Mouse (Mus musculus) kidney, adult 2 months (tissue): Measurements from ENCODE around the gene Nkd1. TPM values are rescaled to one million over a fixed set of nuclear protein-coding genes. Genes with fewer than 3 reads are reported as not detected.

ENCODE experiments used
- DNase-seq: peaks from one replicate; pipeline ENCODE4 v3.0.0; 2021
- H3K27ac ChIP-seq: fragments of 200-500 bp; 2 replicates; pipeline ENCODE4 v1.5.1; 2012; ENCODE audit warnings: low read depth, low read length, control low read depth, inconsistent platforms; ENCODE audit not compliant: insufficient read depth
- H3K27me3 ChIP-seq: fragments of 200-500 bp; replicated peaks from 2 replicates; pipeline ENCODE4 v1.6.1; 2012; ENCODE audit warnings: mild to moderate bottlenecking, moderate library complexity, low read length, inconsistent platforms; ENCODE audit not compliant: control insufficient read depth, insufficient read depth
- H3K36me3 ChIP-seq: fragments of 200-500 bp; 2 replicates; pipeline ENCODE4 v1.6.1; 2012; ENCODE audit warnings: mild to moderate bottlenecking, moderate library complexity, low read length, inconsistent platforms; ENCODE audit not compliant: control insufficient read depth, insufficient read depth
- H3K4me1 ChIP-seq: fragments of 200-500 bp; 2 replicates; pipeline ENCODE4 v1.6.1; 2011; ENCODE audit warnings: low read length; ENCODE audit not compliant: control insufficient read depth, insufficient read depth
- H3K4me3 ChIP-seq: fragments of 200-500 bp; 2 replicates; pipeline ENCODE4 v1.5.1; 2011; ENCODE audit warnings: mild to moderate bottlenecking, low read depth, low read length, control low read depth; ENCODE audit not compliant: insufficient read depth
- CTCF ChIP-seq: fragments of 200-500 bp; conservative IDR thresholded peaks from 2 replicates; pipeline ENCODE4 v1.5.1; 2011; ENCODE audit warnings: low read depth, mild to moderate bottlenecking, control low read depth, low read length, moderate library complexity, mixed read lengths; ENCODE audit not compliant: insufficient read depth, insufficient read length
- POLR2A ChIP-seq: fragments of 200-500 bp; IDR thresholded peaks from one replicate; pipeline ENCODE4 v1.6.1; 2011; ENCODE audit warnings: low read depth, low read length, control low read depth
- WGBS: fragments of 180-500 bp; shearing (Covaris S2); methylation state at CpG from one replicate; pipeline ENCODE4 v1.1.7; 2018; 5-methylcytosine and 5-hydroxymethylcytosine counted together
- polyA plus RNA-seq: library from polyadenylated mRNA; depleted of rRNA; stranded (reverse); fragments of >200 nt; gene quantifications from 2 replicates; pipeline ENCODE4 v1.2.3, GENCODE M21; 2012; rRNA removed

Gene Nkd1
- 8.6 and 9.6 TPM in 2 replicates for polyA plus RNA-seq

- Histone ChIP-seq H3K4me1 (no peaks in the 10 kb centered on the region), H3K4me3 (peak within 1 kb of the TSS; percentile 63), H3K36me3 (no peaks in the 10 kb centered on the region), H3K27me3 (0 out of 2 replicates have a peak, but pooled peaks cover 4% of the 10 kb centered on the region), H3K27ac (no peak within 1 kb of the TSS)
- WGBS = under 1% methylated on average over 67 of the region's 67 CpGs
- peak; percentile 79 for DNase-seq
- TF ChIP-seq CTCF (no peak; the same call in 1 of the 2 replicates), POLR2A (no peak)
These were observed at the start of gene Nkd1 for GRCm38 (mm10) chr8:88520985-88521527. Nkd1 (plus strand) TSS chr8:88521354.

- TF ChIP-seq POLR2A (no peak), CTCF (no peak)
- WGBS = 86% methylated on average over 4 of the region's 4 CpGs
- H3K36me3 ChIP-seq = no peaks in the 10 kb centered on the region
- no peak overlapping the region for H3K27ac ChIP-seq
- DNase-seq = no peak
- H3K4me1 ChIP-seq = no peaks in the 10 kb centered on the region
- H3K27me3 ChIP-seq = no peaks in the 10 kb centered on the region
- H3K4me3 ChIP-seq = no peak overlapping the region
These were observed 39.9 kb upstream of the Nkd1 start for GRCm38 (mm10) chr8:88481290-88481689.

DNA sequence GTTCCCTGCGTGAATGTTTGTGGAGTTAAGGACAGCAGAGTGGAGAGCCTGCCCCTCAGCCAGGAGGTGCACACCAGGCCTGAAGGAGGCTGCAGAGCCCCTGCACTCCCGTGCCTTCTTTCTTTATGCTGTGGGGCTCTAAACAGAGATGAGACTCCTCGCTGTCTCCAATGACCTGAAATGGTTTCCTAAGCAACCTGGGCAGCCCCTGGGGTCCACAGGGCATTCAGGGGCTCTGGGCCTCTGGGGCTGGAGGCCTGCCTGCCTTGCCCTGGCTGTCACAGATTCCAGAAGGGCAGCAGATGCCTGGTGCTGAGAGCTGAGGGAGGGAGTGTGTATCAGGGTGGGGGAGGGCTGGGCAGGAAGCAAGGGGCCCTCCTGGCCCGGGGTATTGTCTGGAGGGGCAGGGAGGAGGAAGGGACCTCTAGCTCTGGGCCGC is 32.7 kb upstream of the Nkd1 start:
- H3K27ac ChIP-seq = no peak overlapping the region
- TF ChIP-seq CTCF (no peak), POLR2A (no peak)
- WGBS = 22% methylated on average over 5 of the region's 5 CpGs
- no peak overlapping the region for H3K4me3 ChIP-seq
- DNase-seq = no peak
- H3K4me1 ChIP-seq = no peaks in the 10 kb centered on the region
- no peaks in the 10 kb centered on the region for H3K36me3 ChIP-seq
- no peaks in the 10 kb centered on the region for H3K27me3 ChIP-seq

DNA sequence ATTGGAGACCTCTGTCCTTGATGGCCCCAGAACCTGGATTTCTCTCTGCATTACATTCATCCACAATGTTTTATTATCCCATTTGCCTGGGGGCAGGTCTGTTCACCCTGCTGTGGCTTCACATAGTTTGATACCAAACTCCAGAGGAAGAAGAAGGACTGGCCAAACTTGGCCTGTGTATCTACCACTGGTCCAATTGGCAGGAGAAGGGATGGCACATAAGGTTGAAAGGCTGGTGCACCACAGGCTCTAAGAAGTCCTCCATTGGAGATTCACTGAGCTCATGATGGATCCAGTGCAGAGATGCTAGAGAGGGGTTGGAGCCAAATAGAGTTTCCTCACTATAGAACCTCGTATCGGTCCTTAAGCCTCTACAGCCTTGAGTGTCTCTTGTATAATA is 27.1 kb upstream of the Nkd1 start:
- Histone ChIP-seq H3K27ac (no peak overlapping the region), H3K4me3 (no peak overlapping the region), H3K27me3 (no peaks in the 10 kb centered on the region), H3K4me1 (no peaks in the 10 kb centered on the region), H3K36me3 (no peaks in the 10 kb centered on the region)
- WGBS = 95% methylated on average over 2 of the region's 2 CpGs
- DNase-seq = no peak
- no peak for TF ChIP-seq POLR2A
- no peak for TF ChIP-seq CTCF

- TF ChIP-seq POLR2A (no peak), CTCF (no peak)
- H3K4me3 ChIP-seq = no peak overlapping the region
- H3K27me3 ChIP-seq = no peaks in the 10 kb centered on the region
- no peaks in the 10 kb centered on the region for H3K4me1 ChIP-seq
- DNase-seq = no peak
- WGBS = 24% methylated on average over 11 of the region's 11 CpGs
- H3K27ac ChIP-seq = no peak overlapping the region
- no peaks in the 10 kb centered on the region for H3K36me3 ChIP-seq
These were observed 25.9 kb upstream of the Nkd1 start for GRCm38 (mm10) chr8:88495071-88495805.

DNA sequence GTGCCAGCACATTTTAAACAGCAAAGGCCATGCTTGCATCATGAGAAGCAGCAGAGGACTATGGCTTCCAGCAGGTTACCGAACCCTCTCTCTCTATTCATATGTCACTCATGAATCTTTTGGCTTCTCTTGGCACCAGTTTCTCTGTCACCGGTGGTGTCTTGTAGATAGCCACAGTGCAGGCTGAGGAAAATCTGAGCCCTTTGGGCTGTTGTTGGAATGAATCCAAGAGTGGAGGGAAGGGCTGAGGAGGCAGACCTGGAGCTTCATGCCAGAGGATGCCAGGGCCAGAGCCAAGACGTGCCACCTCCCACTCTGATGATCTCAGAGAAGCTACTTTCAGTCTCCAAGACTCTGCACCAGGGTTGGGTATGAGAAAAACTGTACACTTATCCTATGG is 19.0 kb upstream of the Nkd1 start:
- DNase-seq = no peak
- H3K4me1 ChIP-seq = no peaks in the 10 kb centered on the region
- no peak overlapping the region for H3K27ac ChIP-seq
- WGBS = 86% methylated on average over 3 of the region's 3 CpGs
- TF ChIP-seq POLR2A (no peak), CTCF (no peak)
- H3K27me3 ChIP-seq = no peaks in the 10 kb centered on the region
- H3K4me3 ChIP-seq = no peak overlapping the region
- no peaks in the 10 kb centered on the region for H3K36me3 ChIP-seq

- 59% methylated on average over 5 of the region's 5 CpGs for WGBS
- H3K36me3 ChIP-seq = no peaks in the 10 kb centered on the region
- TF ChIP-seq POLR2A (no peak), CTCF (no peak)
- no peak overlapping the region for H3K27ac ChIP-seq
- H3K4me3 ChIP-seq = no peak overlapping the region
- no peaks in the 10 kb centered on the region for H3K4me1 ChIP-seq
- H3K27me3 ChIP-seq = no peaks in the 10 kb centered on the region
- DNase-seq = peak; percentile 43
These were observed 14.2 kb upstream of the Nkd1 start for GRCm38 (mm10) chr8:88506981-88507380.

- Histone ChIP-seq H3K4me3 (no peak overlapping the region), H3K4me1 (no peaks in the 10 kb centered on the region), H3K27me3 (no peaks in the 10 kb centered on the region), H3K36me3 (no peaks in the 10 kb centered on the region), H3K27ac (no peak overlapping the region)
- 75% methylated on average over 5 of the region's 5 CpGs for WGBS
- no peak for DNase-seq
- no peak for TF ChIP-seq POLR2A
- no peak for TF ChIP-seq CTCF
These were observed 10.1 kb upstream of the Nkd1 start for GRCm38 (mm10) chr8:88511061-88511460.
